Mouse (Mus musculus): ENCODE measurements around the gene Nat9. TPM values are rescaled to one million over a fixed set of nuclear protein-coding genes. Genes with fewer than 3 reads are reported as not detected.

Gene Nat9
- polyA plus RNA-seq, 1 experiment from 2014 or later, result 16.5 TPM

DNA sequence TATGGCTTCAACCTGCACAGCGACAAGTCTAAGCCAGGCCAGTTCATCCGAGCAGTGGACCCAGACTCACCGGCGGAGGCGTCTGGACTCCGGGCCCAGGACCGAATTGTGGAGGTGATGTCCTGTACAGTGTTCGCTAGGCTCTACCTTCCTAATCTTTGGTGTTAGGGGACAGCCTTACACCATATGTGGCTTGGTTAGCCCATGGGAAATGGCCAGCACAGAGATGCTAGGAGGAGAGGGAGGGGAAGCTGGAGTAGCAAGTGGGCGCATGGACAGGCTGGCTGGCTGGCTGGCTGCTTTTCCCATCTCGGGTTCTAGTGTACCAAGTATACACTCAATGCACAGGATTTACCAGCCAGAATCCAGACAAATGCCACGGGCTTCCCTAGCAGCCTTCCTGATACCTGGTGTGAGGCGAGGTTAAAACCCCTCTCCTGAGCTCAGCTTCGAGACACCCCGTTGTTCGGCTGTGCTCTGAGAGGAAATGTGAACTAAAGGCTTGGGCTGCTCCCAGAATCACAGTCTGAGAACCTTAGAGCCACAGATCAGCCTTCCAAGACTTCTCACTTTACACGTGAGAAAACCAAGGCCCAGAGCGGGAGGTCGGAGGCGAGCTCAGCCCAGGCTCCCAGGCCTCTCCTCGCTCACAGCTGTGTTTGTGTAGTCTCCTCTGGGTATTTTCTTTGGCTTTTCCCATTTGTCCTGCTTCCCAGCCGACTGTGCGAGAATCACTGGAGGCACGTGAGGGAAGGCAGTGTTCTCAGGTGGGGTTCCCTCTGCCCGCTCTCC is 11.1 kb downstream of the Nat9 start:
- Histone ChIP-seq H3K4me2 (ENCODE audit: low read length) (no peak overlapping the region), H3K4me1 (ENCODE audit: control insufficient read depth in 2 of 2, insufficient read depth in 2 of 2, low read length in 2 of 2) (peaks cover 20 to 36% of the 10 kb centered on the region in 2 experiments), H3K27me3 (ENCODE audit: control insufficient read depth, insufficient read depth, low read length) (no peaks in the 10 kb centered on the region), H3K36me3 (ENCODE audit: control insufficient read depth, insufficient read depth, low read length) (0 out of 2 replicates have a peak, but pooled peaks cover 5% of the 10 kb centered on the region), H3K27ac (replicated peaks in 1 of 2; ENCODE audit: control insufficient read depth in 1 of 2, insufficient read depth in 1 of 2, low read depth in 2 of 2, low read length in 2 of 2) (0 out of 4 replicates have a peak overlapping the region, but pooled peaks of 1 of the 2 experiments have one; percentile 15), H3K9me3 (ENCODE audit: control insufficient read depth, low read length) (no peaks in the 10 kb centered on the region), H3K4me3 (ENCODE audit: control insufficient read depth in 1 of 2, insufficient read depth in 1 of 2, low read depth in 1 of 2, low read length in 2 of 2) (no peak overlapping the region), H3K9ac (ENCODE audit: low read length) (no peak overlapping the region)
- ATAC-seq (ENCODE audit: insufficient number of reproducible peaks, insufficient read depth, low FRiP score, low read depth), result no peak
- 71% methylated on average over 24 of the region's 24 CpGs for WGBS

- H3K27me3 ChIP-seq (ENCODE audit: control insufficient read depth, insufficient read depth, low read length), result no peaks in the 10 kb centered on the region
- 0 out of 2 replicates have a peak overlapping the region, but pooled peaks have one; percentile 2 for H3K4me2 ChIP-seq (ENCODE audit: low read length)
- H3K4me3 ChIP-seq (ENCODE audit: control insufficient read depth in 1 of 2, insufficient read depth in 1 of 2, low read depth in 1 of 2, low read length in 2 of 2), result no peak overlapping the region
- H3K9me3 ChIP-seq (ENCODE audit: control insufficient read depth, low read length), result no peaks in the 10 kb centered on the region
- WGBS, result 23% methylated on average over 16 of the region's 16 CpGs
- no peaks in the 10 kb centered on the region for H3K36me3 ChIP-seq (ENCODE audit: control insufficient read depth, insufficient read depth, low read length)
- no peak overlapping the region for H3K27ac ChIP-seq (replicated peaks in 1 of 2; ENCODE audit: control insufficient read depth in 1 of 2, insufficient read depth in 1 of 2, low read depth in 2 of 2, low read length in 2 of 2)
- no peak for ATAC-seq (ENCODE audit: insufficient number of reproducible peaks, insufficient read depth, low FRiP score, low read depth)
- no peak overlapping the region for H3K9ac ChIP-seq (ENCODE audit: low read length)
- H3K4me1 ChIP-seq (ENCODE audit: control insufficient read depth in 2 of 2, insufficient read depth in 2 of 2, low read length in 2 of 2), result peaks cover 20 to 37% of the 10 kb centered on the region in 2 experiments
Measured at GRCm38 (mm10) chr11:115173549-115174339, 13.9 kb downstream of the Nat9 start.

DNA sequence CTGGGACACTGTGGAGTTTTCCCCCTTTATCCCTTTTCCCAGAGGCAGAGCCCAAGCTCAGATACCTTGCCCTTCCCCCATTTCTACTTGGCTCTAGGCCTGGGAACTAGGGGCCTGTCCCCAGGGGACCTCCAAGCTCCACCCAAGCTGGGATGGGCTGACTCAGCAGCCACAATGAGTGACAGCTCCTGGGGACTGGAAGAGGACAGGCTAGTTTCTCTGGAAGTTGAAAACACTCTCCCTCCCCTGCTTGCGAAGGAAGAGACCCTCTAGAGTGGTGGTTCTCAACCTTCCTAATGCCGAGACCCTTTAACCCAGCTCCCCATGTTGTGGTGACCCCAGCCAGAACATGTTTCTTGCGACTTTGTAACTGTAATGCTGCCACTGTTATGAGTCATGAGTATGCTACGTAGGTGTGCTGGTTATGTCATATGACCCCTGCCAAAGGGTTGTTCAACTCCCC is 14.8 kb downstream of the Nat9 start:
- Histone ChIP-seq H3K4me3 (ENCODE audit: control insufficient read depth in 1 of 2, insufficient read depth in 1 of 2, low read depth in 1 of 2, low read length in 2 of 2) (no peak overlapping the region), H3K36me3 (ENCODE audit: control insufficient read depth, insufficient read depth, low read length) (no peaks in the 10 kb centered on the region), H3K27me3 (ENCODE audit: control insufficient read depth, insufficient read depth, low read length) (no peaks in the 10 kb centered on the region), H3K27ac (replicated peaks in 1 of 2; ENCODE audit: control insufficient read depth in 1 of 2, insufficient read depth in 1 of 2, low read depth in 2 of 2, low read length in 2 of 2) (no peak overlapping the region), H3K9ac (ENCODE audit: low read length) (no peak overlapping the region), H3K9me3 (ENCODE audit: control insufficient read depth, low read length) (no peaks in the 10 kb centered on the region), H3K4me1 (ENCODE audit: control insufficient read depth in 2 of 2, insufficient read depth in 2 of 2, low read length in 2 of 2) (peaks cover 20 to 35% of the 10 kb centered on the region in 2 experiments), H3K4me2 (ENCODE audit: low read length) (0 out of 2 replicates have a peak overlapping the region, but pooled peaks have one; percentile 2)
- WGBS, result 25% methylated on average over 4 of the region's 4 CpGs
- 0 out of 2 replicates have a peak, but pooled peaks have one; percentile 37 for ATAC-seq (ENCODE audit: insufficient number of reproducible peaks, insufficient read depth, low FRiP score, low read depth)

DNA sequence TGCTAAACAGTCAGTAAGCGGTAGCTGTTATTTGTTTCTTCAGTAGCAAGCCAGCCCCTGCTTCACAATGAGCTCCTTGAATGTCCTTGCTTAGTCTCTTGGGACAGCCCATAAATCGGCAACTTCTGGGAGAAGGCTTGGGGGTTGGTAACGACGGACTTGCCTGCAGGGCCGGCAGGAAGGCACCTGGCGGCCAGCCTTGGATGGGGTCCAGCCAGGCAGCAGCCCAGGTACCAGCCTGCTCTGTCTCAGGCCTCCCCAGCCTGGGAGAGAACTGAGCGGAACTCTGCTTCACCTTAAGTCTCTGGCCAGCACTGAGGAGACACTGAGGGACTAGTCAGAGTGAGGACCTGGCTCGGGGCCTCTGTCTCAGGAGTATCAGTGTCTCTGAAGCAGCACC is 16.5 kb downstream of the Nat9 start:
- Histone ChIP-seq H3K27me3 (ENCODE audit: control insufficient read depth, insufficient read depth, low read length) (no peaks in the 10 kb centered on the region), H3K4me1 (ENCODE audit: control insufficient read depth in 2 of 2, insufficient read depth in 2 of 2, low read length in 2 of 2) (peaks cover 15 to 25% of the 10 kb centered on the region in 2 experiments), H3K4me3 (ENCODE audit: control insufficient read depth in 1 of 2, insufficient read depth in 1 of 2, low read depth in 1 of 2, low read length in 2 of 2) (no peak overlapping the region), H3K9me3 (ENCODE audit: control insufficient read depth, low read length) (no peaks in the 10 kb centered on the region), H3K4me2 (ENCODE audit: low read length) (no peak overlapping the region), H3K36me3 (ENCODE audit: control insufficient read depth, insufficient read depth, low read length) (no peaks in the 10 kb centered on the region), H3K9ac (ENCODE audit: low read length) (no peak overlapping the region), H3K27ac (replicated peaks in 1 of 2; ENCODE audit: control insufficient read depth in 1 of 2, insufficient read depth in 1 of 2, low read depth in 2 of 2, low read length in 2 of 2) (no peak overlapping the region)
- ATAC-seq (ENCODE audit: insufficient number of reproducible peaks, insufficient read depth, low FRiP score, low read depth), result no peak
- WGBS, result 58% methylated on average over 8 of the region's 8 CpGs

- H3K36me3 ChIP-seq (ENCODE audit: control insufficient read depth, insufficient read depth, low read length), result no peaks in the 10 kb centered on the region
- peaks cover 15 to 35% of the 10 kb centered on the region in 2 experiments for H3K4me1 ChIP-seq (ENCODE audit: control insufficient read depth in 2 of 2, insufficient read depth in 2 of 2, low read length in 2 of 2)
- ATAC-seq (ENCODE audit: insufficient number of reproducible peaks, insufficient read depth, low FRiP score, low read depth), result no peak
- no peaks in the 10 kb centered on the region for H3K9me3 ChIP-seq (ENCODE audit: control insufficient read depth, low read length)
- H3K27ac ChIP-seq (replicated peaks in 1 of 2; ENCODE audit: control insufficient read depth in 1 of 2, insufficient read depth in 1 of 2, low read depth in 2 of 2, low read length in 2 of 2), result no peak overlapping the region
- peaks cover 12% of the 10 kb centered on the region; the same call in 1 of the 2 replicates for H3K27me3 ChIP-seq (ENCODE audit: control insufficient read depth, insufficient read depth, low read length)
- 85% methylated on average over 4 of the region's 4 CpGs for WGBS
- H3K4me3 ChIP-seq (ENCODE audit: control insufficient read depth in 1 of 2, insufficient read depth in 1 of 2, low read depth in 1 of 2, low read length in 2 of 2), result no peak overlapping the region
- H3K9ac ChIP-seq (ENCODE audit: low read length), result no peak overlapping the region
- no peak overlapping the region for H3K4me2 ChIP-seq (ENCODE audit: low read length)
Measured at GRCm38 (mm10) chr11:115169430-115169829, 18.2 kb downstream of the Nat9 start.

DNA sequence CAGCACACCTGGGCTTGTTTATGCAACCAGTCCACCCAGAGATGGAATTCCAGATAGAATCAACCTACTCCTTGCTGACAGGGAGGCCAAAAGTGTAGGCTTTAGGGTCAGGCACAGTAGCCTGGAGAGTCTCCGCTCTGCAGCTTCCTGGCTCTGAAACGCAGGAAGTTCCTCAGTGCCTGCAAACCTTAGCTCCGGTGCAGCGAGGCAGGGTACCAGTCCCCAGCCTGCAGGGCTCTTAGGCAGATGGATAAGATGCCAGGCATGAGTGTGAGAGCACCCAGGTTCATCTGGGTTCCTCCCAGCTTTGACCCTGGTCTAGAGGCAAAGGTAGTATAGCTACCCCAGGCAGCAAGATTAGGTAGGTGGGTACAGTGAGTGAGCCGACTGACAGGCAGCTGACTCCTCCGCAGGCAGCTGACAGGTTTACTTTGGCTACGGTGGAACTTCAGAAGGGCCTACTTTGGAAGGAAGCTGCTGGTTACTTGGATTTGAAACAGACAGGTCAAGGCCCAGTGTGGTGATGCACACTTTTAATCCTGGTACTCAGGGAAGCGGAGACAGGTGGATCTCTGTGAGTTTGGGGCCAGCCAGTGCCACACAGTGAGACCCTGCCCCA is 19.9 kb downstream of the Nat9 start:
- H3K36me3 ChIP-seq (ENCODE audit: control insufficient read depth, insufficient read depth, low read length), result no peaks in the 10 kb centered on the region
- H3K9me3 ChIP-seq (ENCODE audit: control insufficient read depth, low read length), result no peaks in the 10 kb centered on the region
- peaks cover 8 to 27% of the 10 kb centered on the region in 2 experiments for H3K4me1 ChIP-seq (ENCODE audit: control insufficient read depth in 2 of 2, insufficient read depth in 2 of 2, low read length in 2 of 2)
- peaks cover 12% of the 10 kb centered on the region; the same call in 1 of the 2 replicates for H3K27me3 ChIP-seq (ENCODE audit: control insufficient read depth, insufficient read depth, low read length)
- no peak overlapping the region for H3K27ac ChIP-seq (replicated peaks in 1 of 2; ENCODE audit: control insufficient read depth in 1 of 2, insufficient read depth in 1 of 2, low read depth in 2 of 2, low read length in 2 of 2)
- H3K9ac ChIP-seq (ENCODE audit: low read length), result no peak overlapping the region
- H3K4me3 ChIP-seq (ENCODE audit: control insufficient read depth in 1 of 2, insufficient read depth in 1 of 2, low read depth in 1 of 2, low read length in 2 of 2), result no peak overlapping the region
- 74% methylated on average over 8 of the region's 8 CpGs for WGBS
- no peak overlapping the region for H3K4me2 ChIP-seq (ENCODE audit: low read length)
- no peak for ATAC-seq (ENCODE audit: insufficient number of reproducible peaks, insufficient read depth, low FRiP score, low read depth)

- H3K9me3 ChIP-seq (ENCODE audit: control insufficient read depth, low read length), result no peaks in the 10 kb centered on the region
- ATAC-seq (ENCODE audit: insufficient number of reproducible peaks, insufficient read depth, low FRiP score, low read depth), result no peak
- peaks cover 4 to 26% of the 10 kb centered on the region in 2 experiments for H3K4me1 ChIP-seq (ENCODE audit: control insufficient read depth in 2 of 2, insufficient read depth in 2 of 2, low read length in 2 of 2)
- H3K27ac ChIP-seq (replicated peaks in 1 of 2; ENCODE audit: control insufficient read depth in 1 of 2, insufficient read depth in 1 of 2, low read depth in 2 of 2, low read length in 2 of 2), result no peak overlapping the region
- peaks cover 12% of the 10 kb centered on the region; the same call in 1 of the 2 replicates for H3K27me3 ChIP-seq (ENCODE audit: control insufficient read depth, insufficient read depth, low read length)
- H3K4me3 ChIP-seq (ENCODE audit: control insufficient read depth in 1 of 2, insufficient read depth in 1 of 2, low read depth in 1 of 2, low read length in 2 of 2), result no peak overlapping the region
- no peaks in the 10 kb centered on the region for H3K36me3 ChIP-seq (ENCODE audit: control insufficient read depth, insufficient read depth, low read length)
- no peak overlapping the region for H3K9ac ChIP-seq (ENCODE audit: low read length)
- 83% methylated on average over 3 of the region's 3 CpGs for WGBS
- H3K4me2 ChIP-seq (ENCODE audit: low read length), result no peak overlapping the region
Measured at GRCm38 (mm10) chr11:115166776-115167175, 20.9 kb downstream of the Nat9 start.

Data from heart, embryonic 14.5 days (tissue).